Mouse (Mus musculus): ENCODE data around the gene Ephx1. TPM values are rescaled to one million over a fixed set of nuclear protein-coding genes. Genes with fewer than 3 reads are reported as not detected.
A peak's percentile ranks its signal among the peaks of the same experiment; 100 is the strongest.
"Not testable (repeated sequence)": the region's sequence is repeated elsewhere in the genome, so short reads cannot be mapped to it uniquely, and the experiment has no call there.

Ephx1 gene
- total and polyA plus RNA-seq, 2 experiments from 2014 or later, result 9.7 to 13.8 TPM

- peak overlapping the region; percentile 44; the same call in 1 of the 2 replicates for H3K9ac ChIP-seq (replicated peaks; ENCODE audit: low read length, poor library complexity, severe bottlenecking)
- H3K9me3 ChIP-seq (ENCODE audit: low read length), result no peaks in the 10 kb centered on the region
- peak overlapping the region; percentile 62 for H3K4me3 ChIP-seq (ENCODE audit: low read depth, low read length)
- H3K27me3 ChIP-seq (ENCODE audit: insufficient read depth, low read length), result peaks cover 40% of the 10 kb centered on the region
- no peak overlapping the region for H3K27ac ChIP-seq (ENCODE audit: low read depth, low read length)
- 6% methylated on average over 18 of the region's 18 CpGs for WGBS
- peaks cover 3% of the 10 kb centered on the region; the same call in 1 of the 2 replicates for H3K4me1 ChIP-seq (ENCODE audit: insufficient read depth, low read length)
- no peak for TF ChIP-seq CTCF (IDR thresholded peaks at IDR 0.05)
- H3K36me3 ChIP-seq (ENCODE audit: insufficient read depth, low read length), result no peaks in the 10 kb centered on the region
- no peak for DNase-seq (ENCODE audit: low spot score)
- no peak for ATAC-seq (ENCODE audit: low FRiP score)
- peak overlapping the region; percentile 93 for H3K4me2 ChIP-seq (ENCODE audit: low read depth, low read length, poor library complexity, severe bottlenecking)
These were observed 79.0 kb downstream of the Ephx1 start for GRCm38 (mm10) chr1:180941726-180942125.

DNA sequence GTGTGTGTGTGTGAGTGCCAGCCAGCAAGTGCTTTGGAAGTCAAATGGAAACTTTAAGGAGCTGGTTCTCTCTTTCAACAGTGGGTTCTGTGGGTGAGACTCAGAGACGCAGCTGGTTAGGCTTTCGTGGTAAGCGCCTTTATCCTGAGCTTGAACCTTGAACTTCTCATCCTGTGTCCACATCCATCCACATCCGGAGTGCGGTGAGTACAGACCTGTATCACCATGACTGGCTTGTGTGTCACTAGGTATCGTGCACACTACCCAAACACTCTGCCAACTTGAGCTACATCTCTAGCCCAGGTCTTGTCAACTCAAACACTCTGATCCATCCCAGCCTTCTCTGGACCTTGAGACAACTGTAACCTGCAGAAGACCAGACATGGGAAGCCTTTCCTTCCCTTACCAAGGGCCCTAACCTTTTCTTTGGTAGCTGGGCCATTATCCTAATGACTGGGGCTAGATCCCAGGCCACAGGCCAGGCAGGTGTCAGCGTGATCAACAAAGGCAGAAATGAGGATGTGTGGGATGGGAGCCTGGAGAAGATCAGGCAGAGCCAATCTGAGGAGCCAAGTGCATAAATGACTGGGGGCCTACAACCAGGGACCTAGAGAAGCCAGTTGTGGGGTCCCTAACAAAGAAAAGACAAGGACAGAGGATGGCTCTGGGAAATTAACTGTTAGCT lies 79.8 kb downstream of the Ephx1 start:
- no peak for TF ChIP-seq CTCF (IDR thresholded peaks at IDR 0.05)
- DNase-seq (ENCODE audit: low spot score) (no peak), ATAC-seq (ENCODE audit: low FRiP score) (no peak)
- H3K27ac ChIP-seq (ENCODE audit: low read depth, low read length), result no peak overlapping the region
- H3K9ac ChIP-seq (replicated peaks; ENCODE audit: low read length, poor library complexity, severe bottlenecking), result no peak overlapping the region
- no peaks in the 10 kb centered on the region for H3K36me3 ChIP-seq (ENCODE audit: insufficient read depth, low read length)
- H3K9me3 ChIP-seq (ENCODE audit: low read length), result no peaks in the 10 kb centered on the region
- no peak overlapping the region for H3K4me2 ChIP-seq (ENCODE audit: low read depth, low read length, poor library complexity, severe bottlenecking)
- WGBS, result 88% methylated on average over 7 of the region's 7 CpGs
- peaks cover 46% of the 10 kb centered on the region for H3K27me3 ChIP-seq (ENCODE audit: insufficient read depth, low read length)
- H3K4me3 ChIP-seq (ENCODE audit: low read depth, low read length), result no peak overlapping the region
- H3K4me1 ChIP-seq (ENCODE audit: insufficient read depth, low read length), result peaks cover 3% of the 10 kb centered on the region; the same call in 1 of the 2 replicates

GRCm38 (mm10) chr1:180938781-180939180 lies 81.9 kb downstream of the Ephx1 start:
- WGBS, result 75% methylated on average over 2 of the region's 2 CpGs
- ATAC-seq (ENCODE audit: low FRiP score), result not testable (repeated sequence)

DNA sequence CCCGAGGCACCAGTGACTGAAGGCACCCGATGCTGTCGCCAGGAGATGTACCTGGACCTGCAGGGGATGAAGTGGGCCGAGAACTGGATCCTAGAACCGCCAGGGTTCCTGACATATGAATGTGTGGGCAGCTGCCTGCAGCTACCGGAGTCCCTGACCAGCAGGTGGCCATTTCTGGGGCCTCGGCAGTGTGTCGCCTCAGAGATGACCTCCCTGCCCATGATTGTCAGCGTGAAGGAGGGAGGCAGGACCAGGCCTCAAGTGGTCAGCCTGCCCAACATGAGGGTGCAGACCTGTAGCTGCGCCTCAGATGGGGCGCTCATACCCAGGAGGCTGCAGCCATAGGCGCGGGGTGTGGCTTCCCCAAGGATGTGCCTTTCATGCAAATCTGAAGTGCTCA lies 83.1 kb downstream of the Ephx1 start:
- not testable (repeated sequence) for H3K4me2 ChIP-seq (ENCODE audit: low read depth, low read length, poor library complexity, severe bottlenecking); ATAC-seq (ENCODE audit: low FRiP score)
- WGBS, result 16% methylated on average over 13 of the region's 13 CpGs

More at GRCm38 (mm10) chr1:180938781-180939180, 81.9 kb downstream of the Ephx1 start:
- not testable (repeated sequence) for H3K9me3 ChIP-seq (ENCODE audit: low read length); H3K36me3 ChIP-seq (ENCODE audit: insufficient read depth, low read length); DNase-seq (ENCODE audit: low spot score); H3K4me1 ChIP-seq (ENCODE audit: insufficient read depth, low read length); H3K4me3 ChIP-seq (ENCODE audit: low read depth, low read length); H3K4me2 ChIP-seq (ENCODE audit: low read depth, low read length, poor library complexity, severe bottlenecking); H3K9ac ChIP-seq (replicated peaks; ENCODE audit: low read length, poor library complexity, severe bottlenecking); H3K27ac ChIP-seq (ENCODE audit: low read depth, low read length)
- peaks cover 54% of the 10 kb centered on the region for H3K27me3 ChIP-seq (ENCODE audit: insufficient read depth, low read length)

GRCm38 (mm10) chr1:180936610-180937398 lies 83.9 kb downstream of the Ephx1 start:
- H3K4me3 ChIP-seq (ENCODE audit: low read depth, low read length), result 0 out of 2 replicates have a peak overlapping the region, but pooled peaks have one; percentile 2
- peak; percentile 22 for DNase-seq (ENCODE audit: low spot score)
- not testable (repeated sequence) for H3K9ac ChIP-seq (replicated peaks; ENCODE audit: low read length, poor library complexity, severe bottlenecking); H3K4me1 ChIP-seq (ENCODE audit: insufficient read depth, low read length); H3K36me3 ChIP-seq (ENCODE audit: insufficient read depth, low read length); H3K9me3 ChIP-seq (ENCODE audit: low read length); H3K27ac ChIP-seq (ENCODE audit: low read depth, low read length)
- 0 out of 2 replicates have a peak, but pooled peaks have one; percentile 44 for ATAC-seq (ENCODE audit: low FRiP score)
- peak overlapping the region; percentile 22; the same call in 1 of the 2 replicates for H3K4me2 ChIP-seq (ENCODE audit: low read depth, low read length, poor library complexity, severe bottlenecking)
- peaks cover 35% of the 10 kb centered on the region for H3K27me3 ChIP-seq (ENCODE audit: insufficient read depth, low read length)
- 5% methylated on average over 32 of the region's 41 CpGs for WGBS

More for the DNA sequence above, 83.1 kb downstream of the Ephx1 start:
- H3K9me3 ChIP-seq (ENCODE audit: low read length); H3K4me3 ChIP-seq (ENCODE audit: low read depth, low read length); H3K36me3 ChIP-seq (ENCODE audit: insufficient read depth, low read length); H3K9ac ChIP-seq (replicated peaks; ENCODE audit: low read length, poor library complexity, severe bottlenecking); H3K27ac ChIP-seq (ENCODE audit: low read depth, low read length); DNase-seq (ENCODE audit: low spot score); H3K4me1 ChIP-seq (ENCODE audit: insufficient read depth, low read length): not testable (repeated sequence)
- H3K27me3 ChIP-seq (ENCODE audit: insufficient read depth, low read length), result peaks cover 43% of the 10 kb centered on the region

All from midbrain, postnatal 0 days (tissue).